Mouse (Mus musculus): Measurements from ENCODE around the gene Aox2. TPM values are rescaled to one million over a fixed set of nuclear protein-coding genes. Genes with fewer than 3 reads are reported as not detected.

The Aox2 gene
- total RNA-seq (2022) = under 1 TPM in 1 of 4 experiments, not detected in 3; 0.09 TPM

DNA sequence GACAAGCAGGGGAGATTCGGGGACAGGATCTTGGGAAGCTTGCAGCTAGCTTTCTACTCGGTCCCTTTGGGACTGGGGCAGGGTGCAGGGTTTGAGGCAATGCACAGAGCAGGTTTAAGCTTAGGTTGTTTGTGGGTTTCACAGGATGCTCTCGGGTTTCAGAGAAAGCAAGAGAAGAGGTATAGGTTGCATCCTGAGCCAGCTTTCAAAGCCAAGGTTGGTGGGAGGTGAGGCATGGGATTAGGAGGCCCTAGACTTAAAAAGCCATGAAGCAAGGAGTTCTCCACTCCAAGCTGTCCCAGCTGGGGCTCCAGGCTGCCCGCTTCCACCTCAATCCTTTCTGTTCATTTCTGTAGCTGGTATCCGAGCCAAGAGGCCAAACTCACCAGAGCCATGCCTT lies at the start of gene Aox2:
Gene Aox2, plus strand, starts transcription at position 301 of the 400 bp plus-strand sequence.
- no peak for DNase-seq (ENCODE audit: low spot score in 2 of 2)

DNA sequence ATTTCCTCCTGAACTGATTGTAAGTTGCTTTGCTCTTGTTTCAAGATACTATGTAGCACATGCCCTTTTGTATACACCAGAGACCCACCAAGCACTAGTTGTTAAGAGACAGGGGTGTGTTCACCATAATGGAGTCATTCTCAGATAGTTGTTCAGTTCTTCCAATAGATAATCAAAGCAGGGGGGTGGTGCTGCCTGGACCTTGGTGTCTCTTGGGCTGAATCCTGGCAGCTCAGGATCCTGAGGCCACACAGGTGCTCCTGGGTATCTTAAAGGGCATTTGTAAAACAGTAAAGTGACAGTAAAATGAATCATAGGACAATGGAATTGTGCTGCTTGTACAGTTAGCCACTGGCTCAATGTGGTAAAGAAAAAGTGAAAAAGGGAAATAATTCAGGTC lies 49.2 kb upstream of the Aox2 start:
- no peak for DNase-seq (ENCODE audit: low spot score in 2 of 2)

DNA sequence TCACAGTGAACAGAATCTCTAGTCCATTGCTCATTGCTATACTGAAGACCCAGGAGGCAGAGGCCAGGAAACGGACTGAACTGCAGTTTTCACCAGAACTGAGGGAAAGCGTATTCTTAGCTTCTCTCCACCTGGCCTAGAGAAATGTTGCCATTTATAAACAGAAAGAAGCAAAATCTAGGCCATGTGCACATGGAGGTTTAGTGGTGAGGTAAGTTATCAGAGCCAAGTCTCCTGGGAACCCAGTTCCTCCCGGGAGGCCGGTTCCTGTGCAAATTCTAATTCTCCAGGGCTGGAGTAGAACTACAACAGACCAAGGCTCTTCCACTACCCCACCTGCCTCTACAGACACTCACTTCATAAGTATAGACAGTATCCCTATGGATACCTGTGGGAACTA lies 48.4 kb upstream of the Aox2 start:
- no peak for DNase-seq (ENCODE audit: low spot score in 2 of 2)

DNA sequence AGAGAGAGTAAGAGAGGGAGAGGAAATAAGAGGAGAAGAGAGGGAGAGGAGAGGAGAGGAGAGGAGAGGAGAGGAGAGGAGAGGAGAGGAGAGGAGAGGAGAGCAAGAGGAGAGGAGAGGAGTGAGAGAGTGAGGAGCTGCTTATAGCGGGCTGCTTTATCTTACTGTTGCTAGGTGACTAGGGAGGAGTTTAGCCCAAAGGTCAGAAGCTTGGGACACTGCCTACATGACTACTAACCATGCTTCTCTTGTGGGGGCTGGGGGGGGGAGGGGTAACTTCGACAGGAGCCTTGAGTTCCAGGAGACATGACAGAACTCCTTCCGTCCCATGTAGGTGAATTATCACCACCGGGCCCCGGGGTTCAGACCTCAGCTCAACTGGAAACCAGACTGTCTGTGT lies 47.6 kb upstream of the Aox2 start:
- DNase-seq (ENCODE audit: low spot score in 2 of 2) = no peak

DNA sequence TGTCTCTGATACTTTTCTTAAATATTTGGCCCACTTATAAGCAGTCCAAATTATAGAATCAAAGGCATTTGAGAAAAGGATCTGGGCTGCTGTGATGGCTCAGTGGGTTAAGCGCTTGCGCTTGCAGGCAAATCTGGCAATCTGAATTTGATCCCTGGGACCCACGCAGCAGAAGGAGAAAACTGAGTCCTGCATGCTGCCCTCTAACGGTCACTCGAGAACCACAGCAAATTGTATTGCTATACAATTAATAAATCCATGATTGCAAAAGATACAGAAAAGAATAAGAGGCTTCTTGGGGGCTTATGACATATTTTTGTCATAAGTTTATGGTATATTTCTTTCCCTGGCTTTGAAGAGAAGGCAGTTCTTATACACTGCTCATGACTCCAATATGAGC lies 42.7 kb upstream of the Aox2 start:
- no peak for DNase-seq (ENCODE audit: low spot score in 2 of 2)

DNA sequence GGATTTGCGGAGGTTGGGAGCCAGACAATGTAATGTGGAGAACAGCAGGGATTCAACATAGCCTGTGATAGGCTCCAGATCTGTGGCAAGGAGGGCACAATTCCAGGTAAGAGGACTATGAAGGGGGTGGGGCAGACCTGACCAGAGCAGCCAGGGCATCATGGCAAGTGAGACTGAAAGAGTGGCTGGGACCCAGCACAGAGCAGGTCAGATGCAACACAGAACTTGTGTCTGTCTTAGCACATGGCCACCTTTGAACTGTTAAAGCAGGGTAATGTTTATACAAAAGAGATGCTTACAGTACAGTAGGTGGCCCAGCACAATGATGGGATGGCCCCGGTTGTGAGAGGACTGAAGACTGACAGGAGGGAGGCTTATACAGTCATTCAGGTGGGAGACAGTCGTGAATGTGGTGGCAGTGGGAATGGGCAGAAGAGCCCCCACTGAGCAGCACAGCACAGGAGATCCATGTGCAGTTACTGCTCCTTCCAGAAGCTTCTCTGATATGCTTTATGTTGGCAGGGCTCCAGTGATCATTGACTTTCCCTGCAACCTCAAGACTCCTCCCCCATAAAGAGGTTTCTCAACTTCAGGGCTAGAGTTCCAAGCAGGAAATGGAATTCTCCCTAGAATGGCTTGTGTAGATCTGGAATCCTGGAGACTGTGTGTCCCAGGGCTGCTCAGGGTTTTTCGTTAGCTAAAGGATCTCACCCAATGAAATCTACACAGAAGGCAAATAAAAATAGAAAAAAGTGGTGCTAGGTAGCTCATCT lies 40.4 kb upstream of the Aox2 start:
- DNase-seq (ENCODE audit: low spot score in 2 of 2) = no peak

DNA sequence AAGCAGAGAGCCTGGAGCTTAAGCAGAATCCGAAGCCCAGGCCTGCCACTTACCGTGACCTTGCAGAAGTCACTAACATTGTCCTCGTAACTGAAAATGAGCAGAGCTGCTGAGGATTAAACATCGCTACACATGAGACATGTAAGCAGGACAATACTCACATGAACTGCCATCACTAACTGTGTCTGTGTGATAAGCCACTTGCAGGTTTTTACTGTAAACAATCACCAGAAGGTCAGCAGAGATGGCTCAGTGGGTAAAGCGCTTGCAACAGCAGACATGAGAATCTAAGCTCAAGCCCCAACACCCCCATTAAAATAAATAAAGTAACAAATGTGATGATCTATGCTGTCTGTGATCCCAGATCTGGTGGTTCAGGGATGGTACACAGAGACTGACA lies 39.7 kb upstream of the Aox2 start:
- no peak for DNase-seq (ENCODE audit: low spot score in 2 of 2)

DNA sequence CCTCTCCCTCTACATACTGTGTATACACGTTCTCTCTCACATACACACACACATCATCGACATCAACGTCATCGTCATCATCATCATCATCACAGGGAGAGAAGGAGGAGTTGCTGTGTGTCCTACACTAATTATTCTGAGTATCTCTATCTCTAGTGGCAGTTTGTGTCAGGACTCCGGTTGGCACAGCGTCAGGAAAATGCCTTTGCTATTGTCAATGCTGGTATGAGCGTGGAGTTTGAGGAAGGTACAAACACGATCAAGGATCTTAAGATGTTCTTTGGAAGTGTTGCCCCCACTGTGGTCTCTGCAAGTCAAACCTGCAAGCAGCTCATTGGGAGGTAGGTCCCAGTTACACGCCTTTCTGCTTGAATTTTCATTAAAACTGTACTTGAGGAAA lies 39.2 kb upstream of the Aox2 start:
- DNase-seq (ENCODE audit: low spot score in 2 of 2) = no peak

DNA sequence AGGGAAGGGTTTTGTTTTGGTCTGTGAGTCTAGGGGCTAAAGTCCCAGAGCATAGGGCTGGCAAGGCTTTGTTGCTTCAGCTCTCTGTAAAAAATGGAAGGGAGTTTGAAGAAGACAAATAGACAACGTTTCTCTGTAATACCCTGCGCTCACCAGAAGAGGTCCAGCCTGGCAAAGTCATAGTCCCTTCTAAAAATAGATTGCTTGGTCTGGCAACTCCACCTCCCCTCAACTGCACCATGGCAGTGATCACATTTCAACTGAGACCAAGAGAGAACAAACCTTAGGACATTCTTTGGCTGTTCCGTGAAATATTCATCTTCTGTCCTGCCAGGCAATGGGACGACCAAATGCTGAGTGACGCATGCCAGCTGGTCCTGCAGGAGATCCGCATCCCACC lies 37.8 kb upstream of the Aox2 start:
- no peak for DNase-seq (ENCODE audit: low spot score in 2 of 2)

DNA sequence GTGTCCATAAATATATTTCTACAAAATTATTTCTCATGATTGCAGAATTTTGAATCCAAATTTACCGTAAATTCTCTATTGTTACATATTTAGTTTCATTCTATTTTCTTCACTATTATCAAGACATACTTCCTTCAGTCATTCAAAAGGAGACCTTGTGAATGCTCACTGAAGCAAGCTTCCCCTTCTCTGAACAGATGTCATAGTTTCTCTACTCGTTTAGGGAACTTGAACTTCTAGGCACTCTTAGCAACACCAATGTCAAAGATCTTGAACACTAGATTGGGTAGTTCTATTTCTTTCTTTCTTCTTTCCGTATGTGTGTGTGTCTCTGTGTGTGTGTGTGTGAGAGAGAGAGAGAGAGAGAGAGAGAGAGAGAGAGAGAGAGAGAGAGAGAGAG lies 33.6 kb upstream of the Aox2 start:
- no peak for DNase-seq (ENCODE audit: low spot score in 2 of 2)

DNA sequence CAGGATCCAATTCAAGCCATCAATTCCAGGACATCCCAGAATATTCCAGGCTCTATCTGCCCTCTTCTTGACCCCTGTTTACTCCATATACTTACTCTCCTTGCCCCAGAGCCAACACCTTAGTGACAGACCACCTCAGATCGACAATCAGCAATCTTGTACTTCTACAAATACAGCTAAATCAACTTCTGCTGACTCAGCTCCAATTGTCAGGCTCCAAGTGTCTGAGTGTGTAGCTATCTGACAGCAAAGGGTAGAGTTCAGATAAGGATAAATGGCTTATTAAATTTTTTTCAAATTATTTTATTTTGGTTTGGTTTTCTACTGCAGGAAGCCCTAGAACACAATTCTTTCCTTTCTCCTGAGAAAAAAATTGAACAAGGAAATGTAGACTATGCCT lies 29.6 kb upstream of the Aox2 start:
- DNase-seq (ENCODE audit: low spot score in 2 of 2) = no peak

DNA sequence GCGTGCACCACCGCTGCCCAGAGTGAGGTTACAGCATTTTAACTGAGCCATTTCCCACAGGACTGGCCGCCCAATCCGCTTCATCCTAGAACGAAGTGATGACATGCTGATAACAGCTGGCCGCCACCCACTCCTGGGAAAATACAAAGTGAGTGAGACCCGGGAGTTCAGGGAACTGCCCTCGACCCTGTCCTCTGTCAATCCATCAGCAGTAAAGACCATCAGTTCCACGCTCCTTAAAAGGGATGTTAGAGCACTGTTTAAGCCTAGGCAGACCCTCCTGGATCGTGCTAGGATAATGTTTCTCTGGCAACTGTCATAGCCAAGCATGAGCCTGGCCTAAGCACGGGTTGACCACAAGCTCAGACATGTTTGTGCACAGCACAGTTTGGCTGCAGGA lies 24.7 kb upstream of the Aox2 start:
- no peak for DNase-seq (ENCODE audit: low spot score in 2 of 2)

DNA sequence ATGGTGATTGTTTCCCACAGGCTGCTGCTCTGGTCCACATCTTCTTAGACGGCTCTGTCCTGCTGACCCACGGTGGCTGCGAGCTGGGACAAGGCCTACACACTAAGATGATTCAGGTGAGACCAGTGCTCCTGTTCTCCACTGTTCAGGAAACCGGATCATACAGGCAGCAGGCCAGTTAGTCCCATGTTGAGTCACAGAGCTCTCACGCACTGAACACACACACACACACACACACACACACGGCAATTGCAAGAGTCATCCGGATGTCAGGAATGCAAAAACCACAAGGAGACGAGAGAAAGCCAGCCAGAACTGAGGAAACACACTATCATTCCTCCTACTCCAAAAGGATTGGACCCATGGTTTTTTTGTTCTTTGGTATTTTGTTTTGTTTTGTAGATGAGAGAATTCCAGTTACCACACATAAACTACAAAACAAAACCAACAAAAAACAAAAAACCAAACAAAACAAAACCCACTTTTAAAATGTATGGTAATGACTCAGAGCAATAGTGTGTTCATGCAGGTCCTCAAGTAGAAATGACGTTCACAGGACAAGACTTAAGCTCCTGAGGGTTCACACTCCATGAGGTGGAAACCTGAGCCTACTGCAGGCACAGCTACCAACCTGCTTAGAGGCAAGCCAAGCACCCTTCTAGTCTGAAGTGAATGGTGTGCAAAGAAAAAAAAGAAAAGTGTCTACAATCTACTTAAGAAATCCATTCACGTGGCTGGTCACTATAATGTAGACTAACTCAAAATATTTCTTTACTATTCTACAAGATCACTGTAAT lies 20.7 kb upstream of the Aox2 start:
- no peak for DNase-seq (ENCODE audit: low spot score in 2 of 2)

DNA sequence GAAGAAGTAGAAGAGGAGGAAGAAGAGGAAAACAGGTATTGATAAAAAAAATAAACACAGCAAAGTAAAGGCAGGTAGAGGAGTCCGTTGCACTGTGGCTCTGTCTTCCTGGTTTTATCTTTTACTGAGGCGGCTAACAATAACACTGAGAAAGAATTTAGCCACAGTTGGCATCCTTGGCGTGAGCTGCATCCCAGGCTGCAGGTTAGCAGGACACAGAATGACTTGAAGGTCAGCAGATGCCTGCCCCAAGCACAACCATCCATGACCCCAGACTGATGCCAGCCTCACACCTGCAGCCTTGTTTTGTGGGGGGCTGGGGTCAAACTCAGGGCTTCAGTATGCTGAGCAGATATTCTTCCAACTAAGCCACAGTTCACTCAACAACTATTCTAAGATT lies 17.8 kb upstream of the Aox2 start:
- no peak for DNase-seq (ENCODE audit: low spot score in 2 of 2)

DNA sequence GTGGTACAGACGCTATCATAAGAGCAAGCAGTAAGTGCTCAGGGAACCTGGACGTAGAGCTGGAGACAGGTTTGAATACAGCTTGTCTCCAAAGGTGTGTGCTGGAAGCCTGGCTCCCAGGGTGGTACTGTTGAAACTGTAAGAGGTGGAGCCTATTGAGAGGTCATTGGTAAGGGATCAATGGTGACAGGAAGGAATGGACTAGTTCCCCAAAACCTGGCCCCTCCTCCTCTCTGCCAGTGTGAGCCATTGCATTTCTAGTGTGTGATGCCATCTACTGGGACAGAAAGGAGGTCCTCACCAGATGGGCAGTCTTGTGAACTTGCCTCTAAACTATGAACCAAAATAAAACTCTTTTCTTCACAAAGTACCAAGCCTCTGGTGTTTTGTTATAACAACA lies 9.9 kb upstream of the Aox2 start:
- no peak for DNase-seq (ENCODE audit: low spot score in 2 of 2)

DNA sequence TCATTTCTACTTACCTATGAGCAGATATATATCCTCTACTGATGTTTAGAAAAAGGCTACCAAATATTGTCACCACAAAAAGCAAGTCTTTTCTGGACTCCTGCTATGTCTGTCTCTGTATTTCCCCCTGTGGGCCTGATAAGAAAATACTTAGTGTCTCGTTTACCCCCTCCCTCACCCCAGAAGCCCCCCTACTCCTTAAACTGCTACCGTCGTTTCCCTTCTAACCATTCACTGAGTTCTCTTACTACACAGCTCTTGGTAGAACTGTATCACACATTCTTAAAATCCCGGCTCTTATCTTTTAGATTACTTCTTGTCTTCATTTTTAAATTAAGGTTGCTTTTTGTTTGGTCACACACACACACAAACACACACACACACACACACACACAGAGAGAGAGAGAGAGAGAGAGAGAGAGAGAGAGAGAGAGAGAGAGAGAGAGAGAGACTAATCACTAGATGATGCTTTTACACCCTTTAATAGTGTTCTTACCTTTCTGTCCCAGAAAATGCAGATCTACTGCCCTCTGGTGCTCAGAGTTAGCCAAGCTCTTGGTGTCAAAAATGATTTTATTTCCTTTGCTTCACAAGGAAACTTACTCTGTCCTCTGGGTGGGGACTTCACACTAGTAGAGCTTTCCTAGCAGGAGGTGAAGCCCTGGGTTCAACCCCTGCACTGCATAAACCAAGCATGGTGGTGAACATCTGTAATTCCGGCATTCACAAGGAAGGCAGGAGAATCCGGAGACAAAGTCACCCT lies 7.1 kb upstream of the Aox2 start:
- no peak for DNase-seq (ENCODE audit: low spot score in 2 of 2)

DNA sequence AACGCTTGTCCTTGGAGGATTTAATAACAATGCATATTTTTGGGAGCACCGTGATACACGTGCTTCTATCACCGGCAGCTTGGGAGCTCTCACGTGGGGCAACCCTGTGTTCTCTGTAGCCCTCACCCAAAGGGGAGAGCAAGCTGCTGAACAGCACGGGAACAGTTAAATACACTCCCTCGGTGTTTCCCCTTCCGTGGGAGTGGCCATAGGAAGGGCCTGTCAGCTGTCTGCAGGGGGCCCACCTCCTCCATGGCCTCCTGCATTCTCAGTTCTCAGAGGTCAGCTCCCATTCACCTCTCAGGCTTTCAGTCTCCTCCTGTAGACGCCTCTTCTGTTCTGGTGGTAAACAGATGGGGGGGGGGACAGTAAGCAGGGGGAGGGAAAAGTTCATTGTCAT lies 2.2 kb upstream of the Aox2 start:
- no peak for DNase-seq (ENCODE audit: low spot score in 2 of 2)

DNA sequence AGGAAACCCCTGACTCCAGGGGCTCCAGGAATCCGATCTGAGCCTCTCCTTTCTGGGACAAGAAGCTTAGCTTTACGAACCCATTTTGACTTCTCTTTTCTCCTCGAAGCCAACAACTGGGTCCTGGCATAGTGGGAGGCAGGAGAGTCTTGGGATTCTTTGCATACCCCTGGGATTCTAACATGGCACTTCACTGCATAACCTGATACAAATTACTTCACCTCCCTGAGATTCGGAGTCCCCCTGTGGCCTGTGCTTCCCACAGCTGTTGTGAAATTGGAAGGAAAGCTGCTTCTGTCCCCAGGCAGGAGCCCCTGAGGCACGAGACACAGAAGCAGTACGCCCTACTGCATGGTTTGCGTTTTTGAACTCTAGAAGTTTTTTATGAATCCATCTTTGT lies 387 bp downstream of the Aox2 start:
- DNase-seq (ENCODE audit: low spot score in 2 of 2) = no peak

DNA sequence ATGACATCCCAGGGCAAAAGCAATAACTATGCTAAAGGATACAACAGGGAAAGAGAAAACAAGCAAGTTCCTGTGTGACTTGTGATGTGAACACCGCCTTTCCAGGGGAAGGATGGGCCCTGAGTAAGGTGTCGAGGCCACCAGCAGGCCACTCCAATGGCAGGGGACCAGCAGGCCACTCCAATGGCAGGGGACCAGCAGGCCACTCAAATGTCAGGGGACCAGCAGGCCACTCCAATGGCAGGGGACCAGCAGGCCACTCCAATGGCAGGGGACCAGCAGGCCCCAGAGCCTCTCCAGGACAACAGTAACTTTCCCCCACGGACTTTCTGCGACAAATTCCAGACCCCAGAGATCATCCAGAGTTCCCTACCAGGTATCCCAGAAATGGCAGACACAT lies 2.3 kb downstream of the Aox2 start:
- no peak for DNase-seq (ENCODE audit: low spot score in 2 of 2)

DNA sequence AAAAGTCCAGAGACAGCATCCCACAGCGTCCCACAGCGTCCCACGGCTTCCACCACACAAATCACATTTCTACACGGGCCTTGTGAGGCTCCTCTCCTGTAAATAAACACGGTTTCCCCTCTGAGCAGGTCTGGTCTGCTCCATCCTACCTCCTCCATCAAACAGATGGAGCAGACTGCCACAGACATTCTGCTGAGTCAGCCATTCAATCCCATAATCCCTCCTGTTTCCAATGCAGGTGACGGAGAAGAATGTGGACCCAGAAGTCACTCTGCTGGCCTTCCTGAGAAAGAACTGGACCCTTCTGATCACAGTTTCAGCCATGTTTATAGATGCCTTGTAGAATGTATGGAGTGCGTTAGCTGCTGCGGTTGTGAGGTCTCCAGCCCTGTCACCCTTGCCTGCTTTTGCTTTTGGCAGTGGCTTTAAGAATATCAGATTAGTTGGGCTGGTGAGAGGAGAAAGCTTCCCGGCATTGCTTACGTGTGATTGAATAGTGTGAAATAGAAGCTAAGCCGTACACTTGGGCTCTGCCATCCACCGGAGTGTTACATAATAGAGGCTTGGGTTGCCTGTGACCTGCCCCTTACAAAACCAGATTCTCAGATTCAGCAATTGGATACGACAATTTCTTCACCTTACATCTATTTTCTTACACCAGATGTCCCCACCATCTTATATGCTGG lies 3.0 kb downstream of the Aox2 start:
- DNase-seq (ENCODE audit: low spot score in 2 of 2) = no peak

DNA sequence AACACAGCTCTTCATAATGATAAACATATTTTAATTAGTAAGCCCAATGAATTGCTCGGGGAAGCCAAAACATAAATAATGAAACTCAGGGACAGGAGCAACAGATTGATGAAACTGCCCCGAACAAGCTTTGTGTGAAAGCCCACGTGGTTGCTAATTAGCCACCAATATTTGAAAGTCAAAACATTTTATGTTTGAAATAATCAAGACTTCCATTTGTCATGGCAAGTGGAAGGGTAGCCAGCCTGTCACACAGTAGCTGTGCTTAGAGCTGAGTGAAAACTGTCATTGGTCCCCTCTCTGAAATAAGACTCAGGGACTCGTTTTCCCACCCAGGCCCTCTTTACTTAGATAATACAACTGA lies 3.5 kb downstream of the Aox2 start:
- DNase-seq (ENCODE audit: low spot score in 2 of 2) = no peak

DNA sequence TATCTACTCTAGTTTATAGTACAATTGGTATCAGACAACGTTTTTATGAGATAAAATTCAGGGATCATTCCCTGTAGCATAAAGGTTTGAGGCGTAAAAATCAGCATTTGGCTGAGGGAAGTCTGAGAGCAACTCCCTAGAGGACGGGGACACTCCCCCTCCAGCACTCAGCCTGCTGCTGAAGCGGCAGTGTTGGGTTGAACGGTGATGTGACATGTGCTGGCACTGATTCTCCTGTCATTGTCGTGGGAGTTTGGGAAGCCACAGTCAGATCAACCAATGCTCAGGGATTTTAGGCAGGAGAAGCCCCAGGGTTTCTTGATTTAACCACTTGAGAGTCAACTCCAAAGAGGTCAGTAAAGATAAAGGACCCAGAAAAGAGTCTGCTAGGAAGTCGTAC lies 6.4 kb downstream of the Aox2 start:
- no peak for DNase-seq (ENCODE audit: low spot score in 2 of 2)

Measured in left cerebral cortex, adult 8-10 months (tissue).